ENCODE assay signal across 7 mouse cellular contexts in genomic region chr14:57535646-57536045, GRCm38 (mm10). TPM values are rescaled to one million over a fixed set of nuclear protein-coding genes. Genes with fewer than 3 reads are reported as not detected.
DNase-seq lines count a peak whose midpoint lies in the region; ATAC-seq and TF ChIP-seq lines count a peak whose summit lies in the region.

No protein-coding gene starts in this region.

- H3K9me3 ChIP-seq in heart, embryonic 12.5 days (replicated peaks), result no peaks in the 10 kb centered on the region
- H3K9me3 ChIP-seq in limb, embryonic 14.5 days (ENCODE audit: control insufficient read depth, low read length), result no peaks in the 10 kb centered on the region

- peak; percentile 34 for DNase-seq in kidney, adult 11 months
- no peak for DNase-seq in kidney, postnatal 4 days
- peak; percentile 77 for DNase-seq in brain, adult 2 months (ENCODE audit: low read depth, low spot score)
- peak; percentile 47 for DNase-seq in limb, embryonic 14.5 days (ENCODE audit: low spot score)
- no peak for DNase-seq in ovary, postnatal 14 days (ENCODE audit: low spot score)
- no peak for DNase-seq in adrenal gland, adult 18-20 months (ENCODE audit: low spot score in 2 of 2)

- no peak overlapping the region for H3K4me2 ChIP-seq in heart, embryonic 12.5 days
- H3K4me2 ChIP-seq in limb, embryonic 14.5 days (replicated peaks; ENCODE audit: low read depth, low read length, severe bottlenecking), result no peak overlapping the region

- 61% methylated on average over 6 of the region's 6 CpGs for WGBS in heart, embryonic 12.5 days
- WGBS in limb, embryonic 14.5 days, result 55% methylated on average over 6 of the region's 6 CpGs

- H3K4me3 ChIP-seq in heart, embryonic 12.5 days, result no peak overlapping the region
- H3K4me3 ChIP-seq in limb, embryonic 14.5 days (replicated peaks; ENCODE audit: low read length), result no peak overlapping the region

- TF ChIP-seq POLR2A in limb, embryonic 14.5 days (IDR thresholded peaks at IDR 0.05; ENCODE audit: borderline replicate concordance, extremely low read depth, insufficient read depth, insufficient read length), result no peak

- ATAC-seq in heart, embryonic 12.5 days (ENCODE audit: insufficient number of reproducible peaks, low FRiP score), result no peak
- ATAC-seq in limb, embryonic 14.5 days (ENCODE audit: low FRiP score, low read depth), result no peak

- H3K27me3 ChIP-seq in heart, embryonic 12.5 days (replicated peaks), result peaks cover 19% of the 10 kb centered on the region
- H3K27me3 ChIP-seq in limb, embryonic 14.5 days (ENCODE audit: control insufficient read depth, insufficient read depth, low read length), result no peaks in the 10 kb centered on the region

- H3K27ac ChIP-seq in heart, embryonic 12.5 days (ENCODE audit: poor library complexity, severe bottlenecking), result 0 out of 2 replicates have a peak overlapping the region, but pooled peaks have one; percentile 41
- no peak overlapping the region for H3K27ac ChIP-seq in limb, embryonic 14.5 days (replicated peaks; ENCODE audit: low read depth, low read length)

- H3K9ac ChIP-seq in heart, embryonic 12.5 days, result no peak overlapping the region
- H3K9ac ChIP-seq in limb, embryonic 14.5 days (ENCODE audit: low read depth, low read length, severe bottlenecking), result no peak overlapping the region

- no peaks in the 10 kb centered on the region for H3K36me3 ChIP-seq in heart, embryonic 12.5 days
- no peaks in the 10 kb centered on the region for H3K36me3 ChIP-seq in limb, embryonic 14.5 days (ENCODE audit: control insufficient read depth, insufficient read depth, low read length)

- peaks cover 41% of the 10 kb centered on the region for H3K4me1 ChIP-seq in heart, embryonic 12.5 days (replicated peaks)
- H3K4me1 ChIP-seq in limb, embryonic 14.5 days (ENCODE audit: control insufficient read depth, insufficient read depth, low read length), result peaks cover 28% of the 10 kb centered on the region

RNA-seq across cellular contexts. Expression of gene Il17d, which starts 11.1 kb away (rescaled TPM):
- polyA plus RNA-seq in heart, embryonic 12.5 days (2016; fragmentation: Nextera tagmentation; extraction: Ambion mirVana), result 0.79 and 1.2 TPM in 2 replicates
- 41.0 and 68.8 TPM in 2 replicates for polyA plus RNA-seq in limb, embryonic 14.5 days (2012; rRNA removed)
- polyA plus RNA-seq in limb, embryonic 14.5 days (2014; fragmentation: Nextera tagmentation; extraction: Ambion mirVana), result 6.9 and 8.1 TPM in 2 replicates
- total RNA-seq in adrenal gland, adult 18-20 months (2021), result 1 to 10 TPM; 2.8 to 3.6 TPM

RNA-seq across cellular contexts. Expression of gene Eef1akmt1, which starts 35.8 kb away (rescaled TPM):
- 56.4 and 60.4 TPM in 2 replicates for polyA plus RNA-seq in heart, embryonic 12.5 days (2016; fragmentation: Nextera tagmentation; extraction: Ambion mirVana)
- 38.2 and 44.0 TPM in 2 replicates for polyA plus RNA-seq in limb, embryonic 14.5 days (2012; rRNA removed)
- polyA plus RNA-seq in limb, embryonic 14.5 days (2014; fragmentation: Nextera tagmentation; extraction: Ambion mirVana), result 109 and 112 TPM in 2 replicates
- total RNA-seq in adrenal gland, adult 18-20 months (2021), result 10 to 100 TPM; 24.6 to 28.4 TPM

Comparison
In these comparisons a context has a peak if more than half of its experiments do, and no peak if none do; other contexts are left out.
1. DNase-seq: peak in kidney, adult 11 months (single experiment), brain, adult 2 months (single experiment) and limb, embryonic 14.5 days (single experiment); none in kidney, postnatal 4 days (0 of 2), ovary, postnatal 14 days (single experiment) and adrenal gland, adult 18-20 months (0 of 2).